Mouse (Mus musculus): Measurements from ENCODE around the gene Anks1.

DNA sequence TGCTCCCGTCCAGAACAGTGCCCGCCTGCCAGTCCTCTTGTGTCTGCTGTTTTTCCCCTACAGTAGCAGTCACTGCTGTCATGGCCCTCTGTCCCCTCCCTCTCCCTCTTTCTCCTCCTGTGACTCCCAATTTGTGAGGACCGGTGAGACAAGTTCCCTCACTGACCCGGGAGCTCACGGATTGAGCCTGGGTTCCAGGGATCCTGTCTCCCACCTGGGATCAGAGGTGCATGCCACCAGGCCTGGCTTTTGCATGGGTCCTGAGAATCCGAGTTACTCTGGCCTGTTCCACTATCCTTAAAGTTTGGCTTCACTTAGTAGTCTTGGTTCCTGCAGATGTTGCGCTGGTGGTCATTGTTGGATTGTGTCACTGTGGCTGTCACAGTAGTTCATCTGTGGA is 58.4 kb downstream of the Anks1 start:
- no peak for TF ChIP-seq POLR2A (IDR thresholded peaks at IDR 0.05; ENCODE audit: borderline replicate concordance, insufficient read depth, low read length)
- TF ChIP-seq CTCF (IDR thresholded peaks at IDR 0.05; ENCODE audit: borderline replicate concordance, insufficient read depth, low read depth, low read length) = no peak
